11 mouse cellular contexts compared by ENCODE assay signal in genomic region chr7:127342332-127342731, GRCm38 (mm10). TPM values are rescaled to one million over a fixed set of nuclear protein-coding genes. Genes with fewer than 3 reads are reported as not detected.
DNase-seq lines count a peak whose midpoint lies in the region; ATAC-seq lines count a peak whose summit lies in the region.
"Had no signal": no experiment of that assay in that cellular context is flagged by ENCODE, and none has a peak within 500 bp of the region (broad histone marks: within the 10 kb centered on the region; RNA-seq: fewer than 3 reads in every experiment).

No protein-coding gene starts in this region.

- no peaks in the 10 kb centered on the region for H3K27me3 ChIP-seq in midbrain, embryonic 11.5 days (ENCODE audit: control insufficient read depth, insufficient read depth, low read length)
- no peaks in the 10 kb centered on the region for H3K27me3 ChIP-seq in midbrain, embryonic 15.5 days (replicated peaks)
- no peaks in the 10 kb centered on the region for H3K27me3 ChIP-seq in splenic B cell, adult 2 months (ENCODE audit: control insufficient read depth, insufficient read depth, low read length, poor library complexity, severe bottlenecking)
- H3K27me3 ChIP-seq: Patski had no signal

- no peak overlapping the region for H3K4me3 ChIP-seq in midbrain, embryonic 11.5 days (ENCODE audit: low read depth, low read length)
- H3K4me3 ChIP-seq in midbrain, embryonic 15.5 days = no peak overlapping the region

- no peak overlapping the region for H3K27ac ChIP-seq in midbrain, embryonic 11.5 days (ENCODE audit: low read depth, low read length)
- no peak overlapping the region for H3K27ac ChIP-seq in midbrain, embryonic 15.5 days
- H3K27ac ChIP-seq: macrophage had no signal

- H3K9me3 ChIP-seq in midbrain, embryonic 11.5 days (ENCODE audit: control insufficient read depth, low read length) = no peaks in the 10 kb centered on the region
- H3K9me3 ChIP-seq in midbrain, embryonic 15.5 days = no peaks in the 10 kb centered on the region

- 67% methylated on average over 4 of the region's 4 CpGs for WGBS in midbrain, embryonic 11.5 days
- 70% methylated on average over 4 of the region's 4 CpGs for WGBS in midbrain, embryonic 15.5 days

- ATAC-seq in midbrain, embryonic 11.5 days (ENCODE audit: low FRiP score) = no peak
- no peak for ATAC-seq in midbrain, embryonic 15.5 days (replicated peaks)
- no peak for ATAC-seq in granulocyte monocyte progenitor cell, adult 5-6 weeks (replicated peaks; ENCODE audit: poor library complexity, severe bottlenecking)
- ATAC-seq: Patski had no signal

- peak; percentile 84 for DNase-seq in heart, adult 11 months
- no peak for DNase-seq in heart, adult 8-10 months (ENCODE audit: low spot score)
- DNase-seq in midbrain, embryonic 11.5 days (ENCODE audit: low spot score, missing footprints) = peak; percentile 26
- peak; percentile 36 for DNase-seq in ZHBTc4 (ENCODE audit: low read depth, low spot score)
- peak; percentile 68 for DNase-seq in splenic B cell, adult 2 months (ENCODE audit: low read depth, low spot score)
- DNase-seq in spleen, postnatal 4 days (ENCODE audit: low spot score in 2 of 2) = no peak
- DNase-seq: cerebellum, postnatal 25 days had no signal

- no peaks in the 10 kb centered on the region for H3K36me3 ChIP-seq in midbrain, embryonic 11.5 days (ENCODE audit: control insufficient read depth, insufficient read depth, low read length)
- peaks cover 13% of the 10 kb centered on the region for H3K36me3 ChIP-seq in midbrain, embryonic 15.5 days (replicated peaks)
- H3K36me3 ChIP-seq in splenic B cell, adult 2 months (ENCODE audit: control insufficient read depth, insufficient read depth, low read length, poor library complexity, severe bottlenecking) = no peaks in the 10 kb centered on the region

- H3K9ac ChIP-seq in midbrain, embryonic 11.5 days (ENCODE audit: low read length) = no peak overlapping the region
- no peak overlapping the region for H3K9ac ChIP-seq in midbrain, embryonic 15.5 days

- peaks cover 13% of the 10 kb centered on the region for H3K4me1 ChIP-seq in midbrain, embryonic 11.5 days (ENCODE audit: control insufficient read depth, insufficient read depth, low read length)
- peaks cover 19% of the 10 kb centered on the region for H3K4me1 ChIP-seq in midbrain, embryonic 15.5 days

- H3K4me2 ChIP-seq in midbrain, embryonic 11.5 days = no peak overlapping the region
- H3K4me2 ChIP-seq in midbrain, embryonic 15.5 days = no peak overlapping the region

RNA-seq across cellular contexts. Expression of gene Zfp768, which starts 3.1 kb away (rescaled TPM):
- 10 to 100 TPM; 37.1 to 43.4 (median 41.5) TPM for total RNA-seq in heart, adult 8-10 months (2022)
- polyA plus RNA-seq in midbrain, embryonic 11.5 days (2014; fragmentation: Nextera tagmentation; extraction: Ambion mirVana) = 5.8 and 7.5 TPM in 2 replicates
- 19.1 and 19.2 TPM in 2 replicates for polyA plus RNA-seq in midbrain, embryonic 15.5 days (2015; fragmentation: Nextera tagmentation; extraction: Ambion mirVana)
- 3.7 and 9.6 TPM in 2 replicates for total RNA-seq in granulocyte monocyte progenitor cell, adult 5-6 weeks (2014; fragmentation: Nextera tagmentation)
- 5.5 and 6.2 TPM in 2 replicates for total RNA-seq in granulocyte monocyte progenitor cell, adult 5-6 weeks (2017)

RNA-seq across cellular contexts. Expression of gene Zfp747, which starts 33.5 kb away (rescaled TPM):
- 1 to 10 TPM; 3.2 to 4.3 (median 3.7) TPM for total RNA-seq in heart, adult 8-10 months (2022)
- 6.4 and 6.5 TPM in 2 replicates for polyA plus RNA-seq in midbrain, embryonic 11.5 days (2014; fragmentation: Nextera tagmentation; extraction: Ambion mirVana)
- 10.3 and 10.5 TPM in 2 replicates for polyA plus RNA-seq in midbrain, embryonic 15.5 days (2015; fragmentation: Nextera tagmentation; extraction: Ambion mirVana)
- 1.8 and 4.4 TPM in 2 replicates for total RNA-seq in granulocyte monocyte progenitor cell, adult 5-6 weeks (2014; fragmentation: Nextera tagmentation)
- 6.2 and 13.4 TPM in 2 replicates for total RNA-seq in granulocyte monocyte progenitor cell, adult 5-6 weeks (2017)

RNA-seq across cellular contexts. Expression of gene 9130019O22Rik, which starts 44.6 kb away (rescaled TPM):
- 1 to 10 TPM; 1.8 to 2.5 (median 2.0) TPM for total RNA-seq in heart, adult 8-10 months (2022)
- polyA plus RNA-seq in midbrain, embryonic 11.5 days (2014; fragmentation: Nextera tagmentation; extraction: Ambion mirVana) = 6.1 and 6.5 TPM in 2 replicates
- polyA plus RNA-seq in midbrain, embryonic 15.5 days (2015; fragmentation: Nextera tagmentation; extraction: Ambion mirVana) = 5.2 and 6.6 TPM in 2 replicates
- total RNA-seq in granulocyte monocyte progenitor cell, adult 5-6 weeks (2014; fragmentation: Nextera tagmentation) = 2.7 and 3.7 TPM in 2 replicates
- 4.1 and 5.5 TPM in 2 replicates for total RNA-seq in granulocyte monocyte progenitor cell, adult 5-6 weeks (2017)

RNA-seq across cellular contexts. Expression of gene Itgal, which starts 46.3 kb away (rescaled TPM):
- total RNA-seq in heart, adult 8-10 months (2022) = 1 to 10 TPM; 1.1 to 2.0 (median 1.6) TPM
- polyA plus RNA-seq in midbrain, embryonic 11.5 days (2014; fragmentation: Nextera tagmentation; extraction: Ambion mirVana) = 0.63 and 0.69 TPM in 2 replicates
- polyA plus RNA-seq in midbrain, embryonic 15.5 days (2015; fragmentation: Nextera tagmentation; extraction: Ambion mirVana) = 0.19 and 0.37 TPM in 2 replicates
- 57.2 and 65.5 TPM in 2 replicates for total RNA-seq in granulocyte monocyte progenitor cell, adult 5-6 weeks (2014; fragmentation: Nextera tagmentation)
- total RNA-seq in granulocyte monocyte progenitor cell, adult 5-6 weeks (2017) = 22.4 and 27.1 TPM in 2 replicates

RNA-seq across cellular contexts. Expression of gene E430018J23Rik, which starts 51.1 kb away (rescaled TPM):
- total RNA-seq in heart, adult 8-10 months (2022) = 1 to 10 TPM; 2.9 to 5.1 (median 3.9) TPM
- polyA plus RNA-seq in midbrain, embryonic 11.5 days (2014; fragmentation: Nextera tagmentation; extraction: Ambion mirVana) = 5.0 and 6.4 TPM in 2 replicates
- 6.3 and 6.6 TPM in 2 replicates for polyA plus RNA-seq in midbrain, embryonic 15.5 days (2015; fragmentation: Nextera tagmentation; extraction: Ambion mirVana)
- 2.5 TPM in 1 of 2 replicates, not detected in the other for total RNA-seq in granulocyte monocyte progenitor cell, adult 5-6 weeks (2014; fragmentation: Nextera tagmentation)
- 4.2 and 8.9 TPM in 2 replicates for total RNA-seq in granulocyte monocyte progenitor cell, adult 5-6 weeks (2017)

Comparison
In these comparisons a context has a peak if more than half of its experiments do, and no peak if none do; other contexts are left out.
1. DNase-seq: peak in heart, adult 11 months (single experiment), midbrain, embryonic 11.5 days (single experiment), ZHBTc4 (single experiment) and splenic B cell, adult 2 months (single experiment); none in heart, adult 8-10 months (single experiment) and spleen, postnatal 4 days (0 of 2).